Mouse (Mus musculus): ENCODE measurements around the gene Slc25a35. TPM values are rescaled to one million over a fixed set of nuclear protein-coding genes. Genes with fewer than 3 reads are reported as not detected.
A peak's percentile ranks its signal among the peaks of the same experiment; 100 is the strongest.
"Not testable (repeated sequence)": the region's sequence is repeated elsewhere in the genome, so short reads cannot be mapped to it uniquely, and the experiment has no call there.

Slc25a35 gene
- polyA plus RNA-seq, 1 experiment from 2014 or later: 3.4 TPM

- 69% methylated on average over 5 of the region's 5 CpGs for WGBS
- Histone ChIP-seq H3K4me1 (ENCODE audit: control insufficient read depth, insufficient read depth, low read length) (no peaks in the 10 kb centered on the region; the same call in 1 of the 2 replicates), H3K9ac (ENCODE audit: low read depth, low read length) (0 out of 2 replicates have a peak overlapping the region, but pooled peaks have one; percentile 60), H3K4me2 (ENCODE audit: low read depth, low read length) (peak overlapping the region; percentile 52), H3K4me3 (ENCODE audit: low read depth, low read length) (peak overlapping the region; percentile 38; the same call in 1 of the 2 replicates), H3K9me3 (ENCODE audit: control insufficient read depth, low read length) (no peaks in the 10 kb centered on the region), H3K27me3 (replicated peaks; ENCODE audit: control insufficient read depth, insufficient read depth, low read length) (peaks cover 17% of the 10 kb centered on the region), H3K27ac (replicated peaks; ENCODE audit: low read depth, low read length) (no peak overlapping the region), H3K36me3 (ENCODE audit: control insufficient read depth, insufficient read depth, low read length) (no peaks in the 10 kb centered on the region)
- ATAC-seq (ENCODE audit: low read depth): no peak
- no peak for DNase-seq (ENCODE audit: low spot score)
Measured at GRCm38 (mm10) chr11:68955473-68955872, 12.5 kb upstream of the Slc25a35 start.

GRCm38 (mm10) chr11:68956107-68956506 is 11.8 kb upstream of the Slc25a35 start:
- Histone ChIP-seq H3K4me2 (ENCODE audit: low read depth, low read length) (peak overlapping the region; percentile 52; the same call in 1 of the 2 replicates), H3K36me3 (ENCODE audit: control insufficient read depth, insufficient read depth, low read length) (no peaks in the 10 kb centered on the region), H3K27me3 (replicated peaks; ENCODE audit: control insufficient read depth, insufficient read depth, low read length) (peaks cover 17% of the 10 kb centered on the region), H3K9ac (ENCODE audit: low read depth, low read length) (no peak overlapping the region), H3K4me3 (ENCODE audit: low read depth, low read length) (peak overlapping the region; percentile 11), H3K27ac (replicated peaks; ENCODE audit: low read depth, low read length) (no peak overlapping the region), H3K9me3 (ENCODE audit: control insufficient read depth, low read length) (no peaks in the 10 kb centered on the region), H3K4me1 (ENCODE audit: control insufficient read depth, insufficient read depth, low read length) (no peaks in the 10 kb centered on the region; the same call in 1 of the 2 replicates)
- DNase-seq (ENCODE audit: low spot score) (no peak), ATAC-seq (ENCODE audit: low read depth) (no peak)
- 41% methylated on average over 3 of the region's 3 CpGs for WGBS

- H3K27ac ChIP-seq (replicated peaks; ENCODE audit: low read depth, low read length): no peak overlapping the region
- peaks cover 17% of the 10 kb centered on the region for H3K27me3 ChIP-seq (replicated peaks; ENCODE audit: control insufficient read depth, insufficient read depth, low read length)
- DNase-seq (ENCODE audit: low spot score): no peak
- peak overlapping the region; percentile 37; the same call in 1 of the 2 replicates for H3K9ac ChIP-seq (ENCODE audit: low read depth, low read length)
- WGBS: 25% methylated on average over 13 of the region's 13 CpGs
- no peaks in the 10 kb centered on the region for H3K9me3 ChIP-seq (ENCODE audit: control insufficient read depth, low read length)
- H3K4me1 ChIP-seq (ENCODE audit: control insufficient read depth, insufficient read depth, low read length): no peaks in the 10 kb centered on the region; the same call in 1 of the 2 replicates
- peak overlapping the region; percentile 11 for H3K4me3 ChIP-seq (ENCODE audit: low read depth, low read length)
- ATAC-seq (ENCODE audit: low read depth): no peak
- no peaks in the 10 kb centered on the region for H3K36me3 ChIP-seq (ENCODE audit: control insufficient read depth, insufficient read depth, low read length)
- peak overlapping the region; percentile 26; the same call in 1 of the 2 replicates for H3K4me2 ChIP-seq (ENCODE audit: low read depth, low read length)
Measured at GRCm38 (mm10) chr11:68956697-68957096, 11.2 kb upstream of the Slc25a35 start.

GRCm38 (mm10) chr11:68957308-68957707 is 10.6 kb upstream of the Slc25a35 start, which contains the start of gene Arhgef15:
Gene Arhgef15 (minus strand): TSS chr11:68957480.
- WGBS: 47% methylated on average over 8 of the region's 8 CpGs
- Histone ChIP-seq H3K27ac (replicated peaks; ENCODE audit: low read depth, low read length) (no peak within 1 kb of the TSS), H3K4me2 (ENCODE audit: low read depth, low read length) (peak within 1 kb of the TSS; percentile 26; the same call in 1 of the 2 replicates), H3K36me3 (ENCODE audit: control insufficient read depth, insufficient read depth, low read length) (no peaks in the 10 kb centered on the region), H3K4me1 (ENCODE audit: control insufficient read depth, insufficient read depth, low read length) (no peaks in the 10 kb centered on the region; the same call in 1 of the 2 replicates), H3K4me3 (ENCODE audit: low read depth, low read length) (peak within 1 kb of the TSS; percentile 11), H3K27me3 (replicated peaks; ENCODE audit: control insufficient read depth, insufficient read depth, low read length) (peaks cover 17% of the 10 kb centered on the region), H3K9ac (ENCODE audit: low read depth, low read length) (peak within 1 kb of the TSS; percentile 37; the same call in 1 of the 2 replicates), H3K9me3 (ENCODE audit: control insufficient read depth, low read length) (no peaks in the 10 kb centered on the region)
- no peak for ATAC-seq (ENCODE audit: low read depth)
- DNase-seq (ENCODE audit: low spot score): no peak

GRCm38 (mm10) chr11:68957971-68958370 is 10.0 kb upstream of the Slc25a35 start:
- WGBS: 87% methylated on average over 1 of the region's 1 CpGs
- no peak overlapping the region for H3K27ac ChIP-seq (replicated peaks; ENCODE audit: low read depth, low read length)
- no peak overlapping the region for H3K4me3 ChIP-seq (ENCODE audit: low read depth, low read length)
- DNase-seq (ENCODE audit: low spot score) (no peak), ATAC-seq (ENCODE audit: low read depth) (no peak)
- H3K4me1 ChIP-seq (ENCODE audit: control insufficient read depth, insufficient read depth, low read length): no peaks in the 10 kb centered on the region; the same call in 1 of the 2 replicates
- H3K4me2 ChIP-seq (ENCODE audit: low read depth, low read length): no peak overlapping the region
- H3K27me3 ChIP-seq (replicated peaks; ENCODE audit: control insufficient read depth, insufficient read depth, low read length): peaks cover 16% of the 10 kb centered on the region
- no peaks in the 10 kb centered on the region for H3K36me3 ChIP-seq (ENCODE audit: control insufficient read depth, insufficient read depth, low read length)
- H3K9me3 ChIP-seq (ENCODE audit: control insufficient read depth, low read length): no peaks in the 10 kb centered on the region
- no peak overlapping the region for H3K9ac ChIP-seq (ENCODE audit: low read depth, low read length)

GRCm38 (mm10) chr11:68961596-68961995 is 6.3 kb upstream of the Slc25a35 start:
- no peak for ATAC-seq (ENCODE audit: low read depth)
- no peaks in the 10 kb centered on the region; the same call in 1 of the 2 replicates for H3K27me3 ChIP-seq (replicated peaks; ENCODE audit: control insufficient read depth, insufficient read depth, low read length)
- H3K36me3 ChIP-seq (ENCODE audit: control insufficient read depth, insufficient read depth, low read length): no peaks in the 10 kb centered on the region
- H3K4me1 ChIP-seq (ENCODE audit: control insufficient read depth, insufficient read depth, low read length): no peaks in the 10 kb centered on the region
- no peak for DNase-seq (ENCODE audit: low spot score)
- WGBS: 73% methylated on average over 3 of the region's 3 CpGs
- H3K27ac ChIP-seq (replicated peaks; ENCODE audit: low read depth, low read length): no peak overlapping the region
- no peaks in the 10 kb centered on the region for H3K9me3 ChIP-seq (ENCODE audit: control insufficient read depth, low read length)
- H3K4me2 ChIP-seq (ENCODE audit: low read depth, low read length): no peak overlapping the region
- no peak overlapping the region for H3K4me3 ChIP-seq (ENCODE audit: low read depth, low read length)
- no peak overlapping the region for H3K9ac ChIP-seq (ENCODE audit: low read depth, low read length)

GRCm38 (mm10) chr11:68962159-68962558 is 5.8 kb upstream of the Slc25a35 start:
- not testable (repeated sequence) for H3K9me3 ChIP-seq (ENCODE audit: control insufficient read depth, low read length); DNase-seq (ENCODE audit: low spot score); H3K4me2 ChIP-seq (ENCODE audit: low read depth, low read length); H3K36me3 ChIP-seq (ENCODE audit: control insufficient read depth, insufficient read depth, low read length); ATAC-seq (ENCODE audit: low read depth); H3K9ac ChIP-seq (ENCODE audit: low read depth, low read length); H3K4me1 ChIP-seq (ENCODE audit: control insufficient read depth, insufficient read depth, low read length); H3K27ac ChIP-seq (replicated peaks; ENCODE audit: low read depth, low read length); H3K27me3 ChIP-seq (replicated peaks; ENCODE audit: control insufficient read depth, insufficient read depth, low read length); H3K4me3 ChIP-seq (ENCODE audit: low read depth, low read length)
- 16% methylated on average over 11 of the region's 11 CpGs for WGBS

- WGBS: 73% methylated on average over 2 of the region's 2 CpGs
- no peaks in the 10 kb centered on the region for H3K9me3 ChIP-seq (ENCODE audit: control insufficient read depth, low read length)
- no peaks in the 10 kb centered on the region for H3K36me3 ChIP-seq (ENCODE audit: control insufficient read depth, insufficient read depth, low read length)
- peaks cover 7% of the 10 kb centered on the region for H3K4me1 ChIP-seq (ENCODE audit: control insufficient read depth, insufficient read depth, low read length)
- H3K4me3 ChIP-seq (ENCODE audit: low read depth, low read length): no peak overlapping the region
- no peak overlapping the region for H3K4me2 ChIP-seq (ENCODE audit: low read depth, low read length)
- H3K27me3 ChIP-seq (replicated peaks; ENCODE audit: control insufficient read depth, insufficient read depth, low read length): no peaks in the 10 kb centered on the region
- H3K27ac ChIP-seq (replicated peaks; ENCODE audit: low read depth, low read length): no peak overlapping the region
- H3K9ac ChIP-seq (ENCODE audit: low read depth, low read length): no peak overlapping the region
- DNase-seq (ENCODE audit: low spot score): no peak
- no peak for ATAC-seq (ENCODE audit: low read depth)
Measured at GRCm38 (mm10) chr11:68963405-68963804, 4.5 kb upstream of the Slc25a35 start.

GRCm38 (mm10) chr11:68965050-68965449 is 2.9 kb upstream of the Slc25a35 start:
- no peak overlapping the region for H3K4me2 ChIP-seq (ENCODE audit: low read depth, low read length)
- H3K36me3 ChIP-seq (ENCODE audit: control insufficient read depth, insufficient read depth, low read length): no peaks in the 10 kb centered on the region
- no peaks in the 10 kb centered on the region for H3K9me3 ChIP-seq (ENCODE audit: control insufficient read depth, low read length)
- no peaks in the 10 kb centered on the region for H3K27me3 ChIP-seq (replicated peaks; ENCODE audit: control insufficient read depth, insufficient read depth, low read length)
- ATAC-seq (ENCODE audit: low read depth) (no peak), DNase-seq (ENCODE audit: low spot score) (no peak)
- no peak overlapping the region for H3K27ac ChIP-seq (replicated peaks; ENCODE audit: low read depth, low read length)
- H3K4me3 ChIP-seq (ENCODE audit: low read depth, low read length): no peak overlapping the region
- H3K9ac ChIP-seq (ENCODE audit: low read depth, low read length): no peak overlapping the region
- H3K4me1 ChIP-seq (ENCODE audit: control insufficient read depth, insufficient read depth, low read length): peaks cover 8% of the 10 kb centered on the region
